Mouse (Mus musculus) liver, embryonic 15.5 days (tissue): ENCODE data around the gene Cdca8. TPM values are rescaled to one million over a fixed set of nuclear protein-coding genes. Genes with fewer than 3 reads are reported as not detected.

Source experiments
- ATAC-seq: fragments of 200-750 bp; cut with Nextera tagmentation; 2 replicates; pipeline ENCODE4 v1.8.0; 2017; ENCODE audit warnings: moderate number of reproducible peaks, mild to moderate bottlenecking, moderate library complexity; ENCODE audit not compliant: insufficient read depth
- H3K27ac ChIP-seq: fragments of 300-500 bp; sonication (generic); replicated peaks from 2 replicates; pipeline ENCODE4 v1.5.1; 2015; ENCODE audit warnings: mild to moderate bottlenecking, inconsistent platforms
- H3K27me3 ChIP-seq: fragments of 300-500 bp; sonication (generic); 2 replicates; pipeline ENCODE4 v1.6.1; 2015; ENCODE audit warnings: mild to moderate bottlenecking, inconsistent platforms
- H3K36me3 ChIP-seq: fragments of 300-500 bp; sonication (generic); replicated peaks from 2 replicates; pipeline ENCODE4 v1.6.1; 2015; ENCODE audit warnings: moderate library complexity, mild to moderate bottlenecking, inconsistent platforms
- H3K4me1 ChIP-seq: fragments of 300-500 bp; sonication (generic); replicated peaks from 2 replicates; pipeline ENCODE4 v1.6.1; 2015; ENCODE audit warnings: inconsistent platforms
- H3K4me2 ChIP-seq: fragments of 300-500 bp; sonication (generic); 2 replicates; pipeline ENCODE4 v1.6.1; 2015; ENCODE audit warnings: moderate library complexity, mild to moderate bottlenecking, inconsistent platforms
- H3K4me3 ChIP-seq: fragments of 300-500 bp; sonication (generic); replicated peaks from 2 replicates; pipeline ENCODE4 v1.5.1; 2015; ENCODE audit warnings: mild to moderate bottlenecking, inconsistent platforms
- H3K9ac ChIP-seq: fragments of 300-500 bp; sonication (generic); 2 replicates; pipeline ENCODE4 v1.6.1; 2015; ENCODE audit warnings: moderate library complexity, mild to moderate bottlenecking, inconsistent platforms
- H3K9me3 ChIP-seq: fragments of 300-500 bp; sonication (generic); replicated peaks from 2 replicates; pipeline ENCODE4 v1.6.1; 2016; ENCODE audit warnings: inconsistent platforms
- WGBS: fragments of 180-500 bp; shearing (Covaris S2); methylation state at CpG from one replicate; pipeline ENCODE4 v1.1.7; 2015; ENCODE audit warnings: mixed read lengths; ENCODE audit not compliant: insufficient replicate concordance; 5-methylcytosine and 5-hydroxymethylcytosine counted together
- polyA plus RNA-seq: library from polyadenylated mRNA; unstranded; fragments of >200 nt; fragmentation: Nextera tagmentation; extraction: Ambion mirVana; gene quantifications from 2 replicates; pipeline ENCODE4 v1.2.1, GENCODE M21; 2015

Gene Cdca8
- polyA plus RNA-seq, 1 experiment from 2014 or later, result 118 TPM

DNA sequence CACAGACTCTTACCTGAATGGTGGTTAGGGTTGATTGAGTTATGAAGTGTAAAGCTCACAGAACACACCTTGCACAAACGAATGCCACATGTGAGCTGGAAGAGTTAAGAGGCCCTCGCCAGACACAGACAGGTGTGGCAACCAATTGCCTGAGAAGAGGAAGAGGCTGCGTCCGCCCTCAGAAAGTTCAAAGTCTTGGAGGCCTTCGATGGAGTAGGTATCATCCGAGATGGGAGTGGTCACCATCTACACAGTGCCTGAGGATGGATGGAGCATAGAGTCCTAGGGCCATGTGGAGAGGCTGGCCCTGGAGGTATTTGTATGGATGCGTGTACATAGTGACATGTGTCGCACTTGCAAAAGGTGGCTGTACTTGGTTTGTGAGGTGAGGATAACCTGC, 32.0 kb upstream of the Cdca8 start:
- Histone ChIP-seq H3K4me2 (no peak overlapping the region), H3K27me3 (no peaks in the 10 kb centered on the region), H3K4me1 (no peaks in the 10 kb centered on the region), H3K36me3 (no peaks in the 10 kb centered on the region), H3K9me3 (no peaks in the 10 kb centered on the region), H3K27ac (no peak overlapping the region), H3K9ac (no peak overlapping the region), H3K4me3 (no peak overlapping the region)
- ATAC-seq, result no peak
- 59% methylated on average over 8 of the region's 8 CpGs for WGBS

DNA sequence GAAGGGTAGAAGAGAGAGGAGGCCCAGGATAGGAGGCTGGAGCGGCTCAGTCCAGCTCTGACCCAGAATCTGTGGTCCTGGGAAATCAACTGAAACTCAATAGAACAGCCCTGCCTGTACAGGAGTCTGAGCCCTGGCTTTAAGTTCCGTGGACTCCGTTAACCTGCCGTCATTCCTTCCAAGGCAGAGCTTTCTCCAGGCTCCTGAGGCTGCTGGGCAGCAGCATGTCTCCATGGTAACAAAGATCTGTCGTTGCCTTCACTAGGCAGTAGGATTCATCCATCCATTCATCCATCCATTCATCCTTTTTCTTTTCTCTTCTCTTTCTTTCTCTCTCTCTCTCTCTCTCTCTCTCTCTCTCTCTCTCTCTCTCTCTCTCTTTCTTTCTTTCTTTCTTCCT, 31.6 kb upstream of the Cdca8 start:
- Histone ChIP-seq H3K4me1 (no peaks in the 10 kb centered on the region), H3K9ac (no peak overlapping the region), H3K27me3 (no peaks in the 10 kb centered on the region), H3K27ac (no peak overlapping the region), H3K4me2 (no peak overlapping the region), H3K4me3 (no peak overlapping the region), H3K36me3 (no peaks in the 10 kb centered on the region), H3K9me3 (no peaks in the 10 kb centered on the region)
- ATAC-seq, result no peak
- 57% methylated on average over 5 of the region's 5 CpGs for WGBS

DNA sequence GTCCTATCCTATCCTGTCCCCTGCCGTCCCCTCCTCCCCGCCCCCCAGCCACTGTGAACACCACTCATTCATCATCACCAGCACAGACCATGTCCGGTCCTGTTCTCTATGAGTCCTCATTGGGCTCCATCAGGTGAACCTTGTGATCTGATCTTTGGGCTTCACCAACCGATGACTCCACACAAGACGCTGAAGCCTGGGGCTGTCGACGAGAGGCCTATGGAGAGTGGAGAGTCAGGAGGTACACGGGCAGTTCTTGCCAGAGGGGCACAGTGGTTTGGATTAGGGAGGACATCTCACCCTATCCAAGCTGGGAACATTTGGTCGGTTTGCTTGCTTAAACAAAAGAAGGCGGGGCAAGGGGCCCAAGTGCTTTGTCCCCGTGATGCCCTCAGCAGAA, 31.1 kb upstream of the Cdca8 start:
- WGBS, result 57% methylated on average over 11 of the region's 11 CpGs
- ATAC-seq, result no peak
- Histone ChIP-seq H3K9me3 (no peaks in the 10 kb centered on the region), H3K4me2 (no peak overlapping the region), H3K9ac (no peak overlapping the region), H3K27ac (no peak overlapping the region), H3K4me3 (no peak overlapping the region), H3K27me3 (no peaks in the 10 kb centered on the region), H3K36me3 (no peaks in the 10 kb centered on the region), H3K4me1 (no peaks in the 10 kb centered on the region)

DNA sequence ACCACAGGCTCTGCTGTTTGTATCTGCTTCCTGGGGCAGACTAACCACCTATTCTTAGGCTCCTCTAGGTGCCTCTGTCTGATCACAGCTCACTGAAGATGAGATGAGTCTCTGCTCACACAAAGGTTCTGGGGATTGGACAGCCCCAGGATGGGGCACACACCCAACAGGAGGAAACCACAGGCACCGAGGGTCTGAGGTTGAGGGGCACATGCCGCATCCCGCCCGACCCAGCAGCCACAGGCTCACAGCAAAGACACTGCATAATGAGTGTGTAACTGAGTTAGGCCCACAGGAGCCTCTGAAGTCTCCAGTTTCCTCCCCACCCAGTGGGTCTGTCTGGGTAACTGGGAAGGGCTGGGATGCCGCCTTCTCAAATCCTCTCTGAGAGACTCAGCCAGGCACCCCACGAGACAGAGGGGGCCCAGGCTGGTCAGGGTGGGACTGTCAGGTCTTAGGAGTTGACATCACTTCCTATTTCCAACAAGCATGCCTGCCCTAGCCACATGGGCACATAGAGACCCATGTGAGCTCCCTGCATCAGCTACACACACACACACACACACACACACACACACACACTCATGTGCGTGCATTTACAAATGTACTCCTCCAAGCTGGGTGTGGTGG, 30.2 kb upstream of the Cdca8 start:
- Histone ChIP-seq H3K4me2 (no peak overlapping the region), H3K9ac (no peak overlapping the region), H3K36me3 (no peaks in the 10 kb centered on the region), H3K27ac (no peak overlapping the region), H3K4me3 (no peak overlapping the region), H3K27me3 (no peaks in the 10 kb centered on the region), H3K4me1 (no peaks in the 10 kb centered on the region), H3K9me3 (no peaks in the 10 kb centered on the region)
- WGBS, result 44% methylated on average over 7 of the region's 7 CpGs
- ATAC-seq, result no peak

DNA sequence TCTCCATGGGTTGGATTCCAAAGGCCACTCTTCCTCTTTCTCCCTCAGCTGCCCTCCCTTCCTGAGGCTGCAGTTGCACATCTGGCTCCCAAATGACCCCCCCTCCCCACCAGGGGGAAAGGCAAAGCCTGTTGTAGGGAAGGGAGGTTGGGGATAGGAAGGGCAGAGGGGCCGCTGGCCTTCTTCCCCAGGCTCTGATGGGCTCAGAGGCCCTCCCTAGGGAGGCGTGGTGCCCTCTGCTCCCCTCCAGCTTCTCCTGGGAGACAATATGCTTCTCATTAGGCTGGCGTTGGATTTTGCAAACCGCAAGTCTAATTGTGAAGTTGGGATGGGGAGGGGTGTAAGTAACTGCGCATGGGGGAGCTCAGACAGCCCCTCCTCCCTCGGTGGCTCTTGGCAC, 29.6 kb upstream of the Cdca8 start:
- H3K4me2 ChIP-seq, result no peak overlapping the region
- no peak for ATAC-seq
- H3K27ac ChIP-seq, result no peak overlapping the region
- H3K9me3 ChIP-seq, result no peaks in the 10 kb centered on the region
- H3K4me1 ChIP-seq, result no peaks in the 10 kb centered on the region
- WGBS, result 47% methylated on average over 6 of the region's 6 CpGs
- no peaks in the 10 kb centered on the region for H3K36me3 ChIP-seq
- H3K4me3 ChIP-seq, result no peak overlapping the region
- no peaks in the 10 kb centered on the region for H3K27me3 ChIP-seq
- H3K9ac ChIP-seq, result no peak overlapping the region

DNA sequence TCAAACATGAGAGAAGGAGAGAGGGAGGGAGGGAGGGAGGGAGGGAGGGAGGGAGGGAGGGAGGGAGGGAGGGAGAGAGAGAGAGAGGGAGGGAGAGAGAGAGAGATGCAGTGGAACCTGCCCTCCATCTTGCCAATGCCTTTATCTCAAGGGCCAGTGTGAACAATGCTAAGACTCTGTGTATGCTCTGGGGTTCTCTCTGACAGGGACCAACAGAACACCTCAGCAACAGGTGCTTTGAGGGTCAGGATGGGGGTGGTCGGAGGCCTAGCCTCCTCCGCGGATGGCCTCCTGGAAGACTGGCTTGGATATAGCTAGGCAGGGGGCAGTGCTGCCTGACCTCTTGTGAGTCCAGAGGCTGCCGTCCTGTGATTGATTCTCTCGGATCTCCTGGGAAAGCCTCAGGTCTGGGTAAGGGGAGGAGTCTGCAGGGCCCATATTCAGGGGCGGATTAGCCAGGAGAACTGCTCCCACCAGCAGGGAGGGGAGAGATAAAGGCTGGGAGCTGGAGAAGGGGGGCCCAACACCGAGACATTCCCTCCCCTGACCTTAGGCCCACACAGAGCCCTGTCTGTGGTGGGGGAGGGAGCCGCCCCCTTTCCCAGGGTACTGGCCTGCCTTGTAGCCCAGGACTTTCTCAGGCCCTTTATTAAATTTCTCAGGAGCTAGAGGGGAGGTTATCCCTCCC, 25.9 kb upstream of the Cdca8 start:
- H3K27me3 ChIP-seq, result no peaks in the 10 kb centered on the region
- H3K4me1 ChIP-seq, result no peaks in the 10 kb centered on the region
- no peak overlapping the region for H3K27ac ChIP-seq
- no peak for ATAC-seq
- no peak overlapping the region for H3K4me2 ChIP-seq
- H3K4me3 ChIP-seq, result no peak overlapping the region
- H3K9me3 ChIP-seq, result no peaks in the 10 kb centered on the region
- no peak overlapping the region for H3K9ac ChIP-seq
- no peaks in the 10 kb centered on the region for H3K36me3 ChIP-seq
- 40% methylated on average over 8 of the region's 8 CpGs for WGBS

DNA sequence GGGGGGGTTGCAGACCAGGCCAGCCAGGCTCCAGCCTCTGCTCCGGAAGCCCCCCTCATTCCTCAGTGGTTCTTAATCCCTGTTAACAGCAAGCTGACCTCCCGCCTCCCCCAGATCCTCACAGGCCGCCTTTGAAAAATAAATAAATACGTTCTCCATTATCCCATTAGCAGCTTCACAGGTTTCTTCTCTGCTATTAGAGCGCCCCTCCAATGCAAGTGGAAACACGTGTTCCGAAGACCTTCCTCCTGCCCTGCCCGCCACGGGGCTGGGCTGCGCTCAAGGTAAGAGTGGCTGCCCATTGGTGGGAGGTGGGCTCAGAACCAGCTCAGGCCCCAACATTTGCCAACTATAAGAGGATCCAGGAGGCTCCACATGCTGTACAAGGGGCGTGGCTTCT, 23.5 kb upstream of the Cdca8 start:
- H3K9me3 ChIP-seq, result no peaks in the 10 kb centered on the region
- no peaks in the 10 kb centered on the region for H3K4me1 ChIP-seq
- ATAC-seq, result no peak
- no peak overlapping the region for H3K9ac ChIP-seq
- H3K4me3 ChIP-seq, result no peak overlapping the region
- WGBS, result 59% methylated on average over 11 of the region's 11 CpGs
- no peak overlapping the region for H3K27ac ChIP-seq
- H3K4me2 ChIP-seq, result no peak overlapping the region
- H3K36me3 ChIP-seq, result no peaks in the 10 kb centered on the region
- H3K27me3 ChIP-seq, result no peaks in the 10 kb centered on the region

DNA sequence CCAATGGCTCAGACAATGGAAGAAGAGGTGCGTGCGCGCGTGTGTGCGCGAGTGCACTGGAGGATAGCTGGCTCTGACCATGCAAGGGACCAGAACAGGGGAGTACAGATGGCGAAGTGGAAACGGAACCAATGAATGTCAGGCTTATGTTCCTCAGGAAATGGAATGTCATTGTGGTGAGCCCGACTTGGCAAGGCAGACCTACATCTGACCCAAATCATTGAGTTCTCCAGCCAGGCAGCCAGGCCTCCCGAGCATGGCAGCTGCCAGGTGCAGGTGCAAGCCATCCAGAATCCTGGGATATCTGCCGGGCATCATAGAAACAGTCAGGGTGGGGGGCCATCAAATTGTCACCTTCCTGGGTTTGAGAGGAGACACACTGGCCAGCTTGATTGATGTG, 21.8 kb upstream of the Cdca8 start:
- Histone ChIP-seq H3K27me3 (no peaks in the 10 kb centered on the region), H3K9me3 (no peaks in the 10 kb centered on the region), H3K4me3 (no peak overlapping the region), H3K4me1 (no peaks in the 10 kb centered on the region), H3K9ac (no peak overlapping the region), H3K36me3 (no peaks in the 10 kb centered on the region), H3K27ac (no peak overlapping the region), H3K4me2 (no peak overlapping the region)
- ATAC-seq, result no peak
- 56% methylated on average over 11 of the region's 11 CpGs for WGBS

DNA sequence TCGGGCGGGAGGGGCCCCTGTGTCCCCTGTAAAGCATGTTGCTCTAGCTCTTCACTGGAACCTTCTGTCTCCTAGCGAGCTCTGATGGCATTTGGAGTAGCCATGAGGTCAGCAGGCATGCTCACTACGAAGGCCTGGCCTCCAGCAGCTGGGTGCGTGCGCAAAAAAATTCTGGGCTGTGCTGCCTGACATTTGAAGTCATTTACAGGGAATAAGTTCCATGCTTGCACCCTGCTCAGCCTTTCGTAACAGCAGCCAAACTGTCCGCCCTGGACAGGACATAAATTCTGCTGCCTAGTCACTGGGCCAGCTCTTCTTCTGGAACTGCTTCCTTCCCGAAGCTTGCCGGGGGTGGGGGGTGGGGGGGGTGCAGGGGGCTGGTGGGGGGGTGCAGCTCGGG, 20.0 kb upstream of the Cdca8 start:
- 45% methylated on average over 11 of the region's 11 CpGs for WGBS
- Histone ChIP-seq H3K4me1 (no peaks in the 10 kb centered on the region), H3K9ac (no peak overlapping the region), H3K4me2 (no peak overlapping the region), H3K27me3 (no peaks in the 10 kb centered on the region), H3K27ac (no peak overlapping the region), H3K9me3 (no peaks in the 10 kb centered on the region), H3K4me3 (no peak overlapping the region), H3K36me3 (no peaks in the 10 kb centered on the region)
- no peak for ATAC-seq

DNA sequence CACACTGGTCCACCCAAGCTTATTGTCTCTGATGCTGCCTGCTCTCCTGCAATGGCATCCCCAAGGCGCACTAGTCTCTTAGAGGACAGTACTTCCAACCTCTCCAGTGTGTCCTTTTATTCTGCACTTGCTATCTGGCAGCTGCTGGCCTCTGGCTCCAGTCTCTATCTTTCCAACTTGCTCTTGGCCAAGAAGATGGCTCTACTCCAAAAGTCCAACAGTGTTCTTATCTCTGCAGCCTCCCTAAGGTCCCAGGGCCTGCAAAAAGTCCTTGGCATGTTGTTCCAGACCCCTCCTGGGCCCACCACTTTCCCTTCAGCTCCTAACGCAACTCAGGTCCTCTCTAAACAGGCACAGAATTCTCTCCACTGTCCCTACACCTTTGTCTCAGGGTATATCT, 18.2 kb upstream of the Cdca8 start:
- no peaks in the 10 kb centered on the region for H3K9me3 ChIP-seq
- no peak overlapping the region for H3K27ac ChIP-seq
- H3K36me3 ChIP-seq, result no peaks in the 10 kb centered on the region
- WGBS, result 58% methylated on average over 2 of the region's 2 CpGs
- no peaks in the 10 kb centered on the region for H3K4me1 ChIP-seq
- no peak overlapping the region for H3K4me2 ChIP-seq
- H3K9ac ChIP-seq, result no peak overlapping the region
- H3K27me3 ChIP-seq, result no peaks in the 10 kb centered on the region
- no peak overlapping the region for H3K4me3 ChIP-seq
- ATAC-seq, result no peak

DNA sequence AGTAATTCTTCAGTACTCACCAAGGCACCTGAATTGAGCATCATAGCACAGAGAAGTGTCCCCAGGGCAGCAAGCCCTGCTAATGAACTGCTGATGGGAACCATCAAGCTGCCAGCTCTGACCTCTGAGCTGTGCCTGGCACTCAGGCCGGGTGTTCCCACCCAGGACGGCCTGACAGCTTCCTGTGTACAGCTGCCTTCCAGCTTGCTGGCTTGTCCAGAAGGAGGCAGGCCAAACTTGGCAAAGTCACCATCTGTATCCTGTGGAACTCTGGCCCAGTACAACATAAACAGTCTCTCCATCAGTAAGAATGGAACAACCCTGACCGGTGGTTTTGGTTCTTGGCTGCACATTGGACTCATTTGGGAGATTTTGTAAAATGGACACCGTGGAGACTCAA, 14.4 kb upstream of the Cdca8 start:
- no peaks in the 10 kb centered on the region for H3K36me3 ChIP-seq
- no peaks in the 10 kb centered on the region for H3K4me1 ChIP-seq
- ATAC-seq, result no peak
- 40% methylated on average over 4 of the region's 4 CpGs for WGBS
- no peak overlapping the region for H3K27ac ChIP-seq
- H3K9me3 ChIP-seq, result no peaks in the 10 kb centered on the region
- no peak overlapping the region for H3K9ac ChIP-seq
- no peak overlapping the region for H3K4me2 ChIP-seq
- no peak overlapping the region for H3K4me3 ChIP-seq
- H3K27me3 ChIP-seq, result no peaks in the 10 kb centered on the region

DNA sequence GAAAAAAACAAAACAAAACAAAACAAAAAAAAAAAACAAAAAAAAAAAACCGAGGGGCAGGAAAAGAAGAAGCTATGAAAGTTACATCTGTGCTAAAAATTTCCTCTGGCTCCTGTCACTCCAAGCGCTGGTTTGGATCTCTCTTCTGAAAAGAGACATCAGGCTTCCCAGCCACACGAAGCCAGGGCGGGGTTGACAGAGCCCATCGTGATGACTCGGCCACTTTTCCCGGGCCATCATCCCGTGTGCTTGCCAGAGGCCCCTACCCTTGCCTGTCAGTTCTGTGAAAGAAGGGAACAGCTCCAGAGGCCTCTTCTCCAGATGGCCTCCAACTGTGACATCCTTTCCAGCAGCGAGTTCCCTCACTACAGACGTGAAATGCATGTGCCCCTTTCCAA, 11.9 kb upstream of the Cdca8 start:
- no peak for ATAC-seq
- Histone ChIP-seq H3K9ac (no peak overlapping the region), H3K9me3 (no peaks in the 10 kb centered on the region), H3K4me1 (no peaks in the 10 kb centered on the region), H3K36me3 (no peaks in the 10 kb centered on the region), H3K27ac (no peak overlapping the region), H3K27me3 (no peaks in the 10 kb centered on the region), H3K4me2 (no peak overlapping the region), H3K4me3 (no peak overlapping the region)
- WGBS, result 33% methylated on average over 10 of the region's 10 CpGs
